Mouse (Mus musculus): ENCODE data around the gene Spsb4. TPM values are rescaled to one million over a fixed set of nuclear protein-coding genes. Genes with fewer than 3 reads are reported as not detected.

The Spsb4 gene
- total RNA-seq (2021) = 10 to 100 TPM; 11.4 to 17.9 TPM

DNA sequence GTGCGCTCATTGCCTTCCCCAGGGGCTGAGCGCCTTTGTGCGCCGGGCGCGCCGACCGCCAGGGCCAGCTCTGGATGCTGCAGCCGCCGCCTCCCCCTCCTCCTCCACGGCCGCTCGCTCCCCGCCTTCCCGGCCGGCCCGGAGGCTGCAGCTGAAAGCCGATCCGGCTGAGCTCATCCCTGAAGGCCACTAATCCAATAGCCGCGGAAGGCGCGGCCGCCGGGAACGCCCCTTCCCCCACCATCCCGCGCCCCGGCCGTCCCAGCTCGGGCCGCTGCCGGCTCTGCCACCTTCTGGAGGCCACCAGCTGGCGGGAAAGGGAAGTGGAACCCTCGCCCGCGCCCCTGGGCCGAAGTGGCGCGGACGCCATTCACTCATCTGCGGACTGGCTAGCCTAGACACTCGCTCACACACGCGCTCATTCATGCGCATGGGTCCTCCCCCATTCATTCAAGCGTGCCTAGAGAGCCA, at the start of gene Spsb4:
TSS of gene Spsb4 (minus strand) at position 167 of the 471 bp plus-strand sequence.
- DNase-seq = peak; percentile 89 to 92
- intact Hi-C loops (cut with DNase I) = loop anchor here (1.0 to 2.0 kb wide), 3 partner anchors 50 to 102 kb away; no protein-coding TSS in a partner anchor

DNA sequence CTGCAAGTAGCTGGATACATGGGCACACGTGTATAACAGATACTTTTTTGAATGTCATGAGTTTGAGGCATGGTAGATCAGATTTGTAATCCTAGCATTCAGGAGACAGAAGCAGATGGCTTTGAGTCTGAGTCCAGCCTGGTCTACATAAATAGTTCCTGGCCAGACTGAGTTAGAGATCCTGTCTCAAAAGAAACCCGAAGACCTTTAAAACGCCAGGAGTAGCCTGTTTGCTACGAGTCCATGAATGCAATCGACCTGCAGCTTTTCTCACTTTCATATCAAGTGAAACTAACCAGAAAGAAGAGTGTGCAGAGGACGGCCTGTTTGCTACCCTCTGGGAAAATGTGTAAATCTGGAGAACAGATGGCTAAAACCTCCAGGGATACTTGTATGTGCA, 49.1 kb upstream of the Spsb4 start:
- DNase-seq = no peak
- intact Hi-C loops (cut with DNase I) = loop anchor here (1.0 to 2.0 kb wide), 3 partner anchors 49 to 151 kb away; partner anchors contain the start of gene Spsb4

DNA sequence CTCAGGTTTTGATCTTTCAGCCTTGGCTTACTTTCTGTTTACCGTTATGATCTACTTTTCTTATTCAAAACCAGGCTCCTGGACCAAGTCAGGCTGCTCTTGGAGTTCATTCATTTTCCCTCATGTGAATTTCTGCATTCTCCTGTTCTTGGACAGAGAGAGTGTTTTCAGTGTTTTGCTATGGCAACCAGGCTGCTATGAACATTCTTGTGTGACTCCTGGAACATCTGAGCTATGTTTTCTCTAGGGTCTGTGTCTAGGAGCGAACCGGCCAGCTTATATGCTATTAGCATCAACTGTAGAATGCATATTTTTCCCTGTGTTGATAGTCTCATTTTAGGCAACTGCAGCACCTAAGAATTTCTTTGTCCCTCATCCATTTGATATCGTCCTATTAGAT, 47.2 kb upstream of the Spsb4 start:
- DNase-seq = peak in 1 of 2 experiments; percentile 29

GRCm38 (mm10) chr9:97065216-97065615, 46.6 kb upstream of the Spsb4 start:
- intact Hi-C loops (cut with DNase I) = no loop called here
- DNase-seq = no peak

More for the DNA sequence above, 47.2 kb upstream of the Spsb4 start:
- intact Hi-C loops (cut with DNase I) = no loop called here

- intact Hi-C loops (cut with DNase I) = no loop called here
- no peak for DNase-seq
Observed at GRCm38 (mm10) chr9:97064161-97064560, 45.5 kb upstream of the Spsb4 start.

- intact Hi-C loops (cut with DNase I) = no loop called here
- DNase-seq = no peak
Observed at GRCm38 (mm10) chr9:97061696-97062095, 43.1 kb upstream of the Spsb4 start.

GRCm38 (mm10) chr9:97056541-97057338, 38.1 kb upstream of the Spsb4 start:
- DNase-seq = peak; percentile 23 to 40
- intact Hi-C loops (cut with DNase I) = no loop called here

DNA sequence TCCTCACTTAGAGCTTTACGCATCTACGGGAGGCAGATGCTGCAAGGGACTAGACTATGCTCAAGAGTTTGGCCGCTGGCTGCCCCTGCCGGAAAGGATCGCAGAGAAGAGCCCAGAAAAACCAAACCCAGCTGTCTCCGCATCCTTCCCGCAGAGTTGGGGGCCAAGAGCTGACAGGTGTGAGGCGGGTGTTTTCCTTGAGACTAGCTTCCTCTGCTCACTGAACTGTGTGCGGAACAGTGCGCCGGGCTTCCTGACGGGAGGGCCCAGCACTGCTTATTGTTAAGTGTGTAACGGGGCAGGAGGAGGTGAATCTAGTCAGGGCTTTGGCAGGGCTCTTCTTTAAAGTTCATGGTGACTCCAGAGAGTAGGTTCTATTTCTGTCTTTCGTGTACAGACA, 37.3 kb upstream of the Spsb4 start:
- peak; percentile 22 to 34 for DNase-seq
- intact Hi-C loops (cut with DNase I) = no loop called here

DNA sequence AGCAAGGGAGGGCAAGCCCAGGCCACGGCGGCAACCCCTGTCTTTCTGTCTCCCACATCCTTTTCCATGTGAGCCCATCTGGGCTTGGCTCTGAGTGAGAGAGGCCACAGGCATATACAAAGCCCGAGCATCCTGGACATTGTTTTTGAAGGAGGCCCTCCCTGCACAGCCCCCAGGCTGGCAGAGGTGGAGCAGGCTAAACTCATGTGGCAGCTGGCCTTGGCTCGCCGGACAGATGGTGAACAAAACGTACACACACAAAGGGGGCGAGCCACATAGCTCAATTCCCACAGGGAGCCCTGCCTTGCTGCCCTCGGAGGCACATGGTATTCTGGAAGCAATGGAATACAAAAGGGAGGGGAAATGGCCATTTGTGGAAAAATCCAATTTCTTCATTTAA, 32.5 kb upstream of the Spsb4 start:
- intact Hi-C loops (cut with DNase I) = no loop called here

GRCm38 (mm10) chr9:97046240-97046639, 27.6 kb upstream of the Spsb4 start:
- intact Hi-C loops (cut with DNase I) = no loop called here
- DNase-seq = no peak

More for the DNA sequence above, 32.5 kb upstream of the Spsb4 start:
- no peak for DNase-seq

DNA sequence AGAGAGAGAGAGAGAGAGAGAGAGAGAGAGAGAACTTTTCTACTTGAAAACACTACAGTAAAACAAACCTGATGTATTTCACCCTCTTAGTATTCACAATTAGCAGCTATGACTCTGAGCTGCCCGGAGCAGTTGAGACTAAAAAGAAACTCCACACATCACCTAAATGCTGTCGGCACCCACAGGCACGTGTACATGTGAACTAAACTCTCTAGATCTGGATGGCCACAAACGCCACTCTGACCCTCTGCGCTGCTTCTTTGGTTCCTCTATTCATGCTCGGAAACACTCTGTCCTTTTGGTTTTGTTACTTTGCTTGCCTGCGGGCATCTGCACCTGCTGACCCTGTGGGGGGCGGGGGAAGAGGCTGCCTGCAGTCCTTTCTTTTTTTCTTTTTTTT, 23.0 kb upstream of the Spsb4 start:
- no peak for DNase-seq
- intact Hi-C loops (cut with DNase I) = no loop called here

DNA sequence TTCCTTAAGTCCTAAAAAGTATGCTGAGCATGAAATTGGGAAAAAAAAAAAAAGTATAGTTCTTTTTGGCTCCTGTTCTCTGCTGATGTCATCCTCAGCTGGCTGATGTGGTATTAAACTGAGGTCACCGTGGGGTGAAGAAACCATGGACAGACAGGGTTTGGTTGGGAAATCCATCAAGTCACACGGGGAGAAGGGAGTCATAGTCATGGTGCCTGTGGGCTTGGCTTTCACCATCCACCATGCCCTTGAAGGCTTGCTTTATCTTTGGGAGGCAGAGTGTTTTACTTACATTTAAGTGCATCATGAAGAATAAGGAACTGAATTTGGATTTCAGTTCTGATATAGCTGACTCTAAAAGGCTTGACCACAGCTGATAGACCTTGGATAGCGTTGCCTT, 19.4 kb upstream of the Spsb4 start:
- intact Hi-C loops (cut with DNase I) = no loop called here

GRCm38 (mm10) chr9:97036656-97037055, 18.0 kb upstream of the Spsb4 start:
- intact Hi-C loops (cut with DNase I) = no loop called here
- DNase-seq = no peak

More for the DNA sequence above, 19.4 kb upstream of the Spsb4 start:
- no peak for DNase-seq

- intact Hi-C loops (cut with DNase I) = no loop called here
- no peak for DNase-seq
Observed at GRCm38 (mm10) chr9:97027361-97027760, 8.7 kb upstream of the Spsb4 start.

GRCm38 (mm10) chr9:97026006-97026405, 7.4 kb upstream of the Spsb4 start:
- no peak for DNase-seq
- intact Hi-C loops (cut with DNase I) = no loop called here

DNA sequence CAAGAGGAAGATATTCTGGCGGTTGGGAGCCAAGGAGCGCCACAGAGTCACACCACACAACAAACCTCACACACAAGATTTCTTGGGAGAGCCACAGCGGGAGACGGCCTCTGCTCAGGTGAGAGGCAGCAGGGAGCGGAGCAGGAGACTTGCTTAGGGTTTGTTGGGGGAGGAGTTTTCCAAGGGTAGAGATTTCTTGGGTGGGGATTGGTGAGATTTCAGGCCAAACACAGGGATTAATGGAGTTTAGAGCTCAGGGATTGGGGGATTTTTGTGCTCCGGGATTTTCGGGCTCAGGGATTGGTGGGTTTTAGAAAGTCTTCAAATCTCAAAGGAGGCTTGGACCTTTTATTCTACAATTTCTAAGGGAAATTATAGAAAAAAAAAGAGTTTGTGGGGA, 5.8 kb upstream of the Spsb4 start:
- DNase-seq = no peak
- intact Hi-C loops (cut with DNase I) = no loop called here

DNA sequence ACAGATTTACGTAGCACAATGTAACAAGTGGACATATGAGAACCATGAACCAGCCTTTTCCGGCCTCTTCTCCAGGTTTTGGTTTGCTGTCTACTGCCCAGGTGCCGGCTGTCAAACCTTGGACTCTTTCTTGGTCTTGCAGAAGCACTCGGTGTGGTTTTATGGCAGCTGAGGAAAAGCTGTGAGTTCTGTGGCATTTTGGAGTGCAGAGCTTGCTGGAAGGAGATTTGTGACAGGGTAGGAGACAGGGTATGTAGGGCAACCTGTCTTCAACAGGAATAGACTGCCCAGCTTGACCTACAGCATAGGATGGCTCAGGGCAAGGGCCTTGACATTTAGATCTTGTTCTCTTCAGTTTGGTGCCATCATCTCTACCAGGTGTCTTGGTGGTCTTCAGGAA, 4.3 kb upstream of the Spsb4 start:
- no peak for DNase-seq
- intact Hi-C loops (cut with DNase I) = no loop called here

DNA sequence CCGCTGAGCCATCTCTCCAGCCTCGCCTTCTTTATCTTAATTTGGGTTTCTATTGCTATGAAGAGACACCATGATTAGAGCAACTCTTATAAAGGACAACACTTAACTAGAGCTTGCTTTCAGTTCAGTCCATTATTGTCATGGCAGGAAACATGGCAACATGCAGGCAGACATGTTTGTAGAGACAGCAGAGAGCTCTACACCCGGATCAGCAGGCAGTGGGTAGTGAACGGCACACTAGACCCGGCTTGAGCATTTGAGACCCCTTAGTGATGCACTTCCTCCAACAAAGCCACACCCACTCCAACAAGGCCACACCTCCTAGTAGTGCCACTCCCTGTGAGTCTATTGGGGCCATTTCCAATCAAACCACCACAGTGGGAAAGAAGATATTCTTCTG, 3.7 kb upstream of the Spsb4 start:
- DNase-seq = no peak
- intact Hi-C loops (cut with DNase I) = no loop called here

- intact Hi-C loops (cut with DNase I) = no loop called here
- no peak for DNase-seq
Observed at GRCm38 (mm10) chr9:97020152-97020551, 1.5 kb upstream of the Spsb4 start.

- intact Hi-C loops (cut with DNase I) = loop anchor here (2.0 kb wide), 2 partner anchors 49 to 103 kb away; no protein-coding TSS in a partner anchor
- DNase-seq = no peak
Observed at GRCm38 (mm10) chr9:97019686-97020085, 1.0 kb upstream of the Spsb4 start.

DNA sequence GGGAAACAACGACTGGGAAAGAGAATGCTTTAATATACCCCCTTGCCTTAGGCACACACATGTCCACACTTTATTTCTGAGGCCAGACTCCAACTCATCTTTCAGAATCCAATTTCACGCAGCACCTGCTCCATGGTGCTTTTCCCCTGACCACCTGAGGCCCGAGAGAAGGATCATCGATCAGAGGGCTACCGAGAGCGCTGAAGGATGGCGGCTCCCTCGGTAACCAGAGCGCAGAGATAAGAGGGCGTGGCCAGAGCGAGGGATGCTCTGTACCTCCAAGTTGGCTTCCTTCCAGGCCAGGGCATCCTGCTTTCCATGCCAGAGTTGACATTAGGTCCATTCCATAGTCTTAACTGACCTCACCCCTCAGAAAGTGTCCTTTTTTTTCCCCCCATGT, 588 bp upstream of the Spsb4 start:
- no peak for DNase-seq
- intact Hi-C loops (cut with DNase I) = loop anchor here (2.0 kb wide), 2 partner anchors 50 to 102 kb away; no protein-coding TSS in a partner anchor

All from heart, postnatal 10 days (tissue).